16 mouse cellular contexts compared by ENCODE assay signal in genomic region chr7:112129851-112130250, GRCm38 (mm10). TPM values are rescaled to one million over a fixed set of nuclear protein-coding genes. Genes with fewer than 3 reads are reported as not detected.
A peak's percentile ranks its signal among the peaks of the same experiment; 100 is the strongest.
DNase-seq lines count a peak whose midpoint lies in the region; ATAC-seq and TF ChIP-seq lines count a peak whose summit lies in the region.
"Had no signal": no experiment of that assay in that cellular context is flagged by ENCODE, and none has a peak within 500 bp of the region (broad histone marks: within the 10 kb centered on the region; RNA-seq: fewer than 3 reads in every experiment).

No protein-coding gene starts in this region.

- ATAC-seq in heart, embryonic 15.5 days (replicated peaks; ENCODE audit: insufficient number of reproducible peaks, insufficient read depth, low FRiP score, low read depth) = no peak
- peak; percentile 73 for ATAC-seq in lung, postnatal 0 days
- no peak for ATAC-seq in liver, embryonic 11.5 days (replicated peaks; ENCODE audit: low FRiP score)
- ATAC-seq: intestine, embryonic 16.5 days had no signal

- H3K27me3 ChIP-seq in heart, embryonic 15.5 days = no peaks in the 10 kb centered on the region
- no peaks in the 10 kb centered on the region for H3K27me3 ChIP-seq in lung, postnatal 0 days (replicated peaks; ENCODE audit: insufficient read depth, low read length)
- no peaks in the 10 kb centered on the region for H3K27me3 ChIP-seq in liver, embryonic 11.5 days (replicated peaks; ENCODE audit: control insufficient read depth, insufficient read depth, low read length)
- H3K27me3 ChIP-seq: forebrain, embryonic 12.5 days; limb, embryonic 13.5 days; liver, embryonic 15.5 days had no signal

- no peak; the same call in 1 of the 2 replicates for TF ChIP-seq CTCF in lung, postnatal 0 days (IDR thresholded peaks at IDR 0.05)

- H3K9ac ChIP-seq in heart, embryonic 15.5 days = no peak overlapping the region
- H3K9ac ChIP-seq in lung, postnatal 0 days (replicated peaks; ENCODE audit: low read depth) = no peak overlapping the region
- no peak overlapping the region for H3K9ac ChIP-seq in liver, embryonic 11.5 days (ENCODE audit: low read depth, low read length)
- H3K9ac ChIP-seq: forebrain, embryonic 12.5 days; limb, embryonic 13.5 days; liver, embryonic 15.5 days had no signal

- no peak overlapping the region for H3K4me2 ChIP-seq in heart, embryonic 15.5 days
- no peak overlapping the region for H3K4me2 ChIP-seq in lung, postnatal 0 days (replicated peaks; ENCODE audit: low read depth, low read length)
- no peak overlapping the region for H3K4me2 ChIP-seq in liver, embryonic 11.5 days
- H3K4me2 ChIP-seq: forebrain, embryonic 12.5 days; limb, embryonic 13.5 days; liver, embryonic 15.5 days; midbrain, embryonic 11.5 days had no signal

- 0 out of 2 replicates have a peak overlapping the region, but pooled peaks have one; percentile 1 for H3K27ac ChIP-seq in heart, embryonic 15.5 days
- H3K27ac ChIP-seq in lung, postnatal 0 days (ENCODE audit: low read length) = no peak overlapping the region
- no peak overlapping the region for H3K27ac ChIP-seq in liver, embryonic 11.5 days (ENCODE audit: low read depth, low read length)
- H3K27ac ChIP-seq: forebrain, embryonic 12.5 days; hindbrain, embryonic 10.5 days; kidney, postnatal 0 days; limb, embryonic 13.5 days; liver, embryonic 15.5 days; macrophage had no signal

- TF ChIP-seq EP300 in lung, postnatal 0 days (IDR thresholded peaks at IDR 0.05) = no peak

- H3K36me3 ChIP-seq in heart, embryonic 15.5 days = no peaks in the 10 kb centered on the region
- no peaks in the 10 kb centered on the region for H3K36me3 ChIP-seq in lung, postnatal 0 days (ENCODE audit: insufficient read depth, low read length)
- H3K36me3 ChIP-seq in liver, embryonic 11.5 days (ENCODE audit: control insufficient read depth, insufficient read depth, low read length) = no peaks in the 10 kb centered on the region
- H3K36me3 ChIP-seq: forebrain, embryonic 12.5 days; hindbrain, embryonic 10.5 days; limb, embryonic 13.5 days; liver, embryonic 15.5 days had no signal

- DNase-seq in heart, adult 18-20 months = no peak
- DNase-seq in lung, postnatal 0 days (ENCODE audit: low spot score) = peak; percentile 68
- no peak for DNase-seq in lung, adult 18-20 months
- DNase-seq in cerebellum, adult 9-11 months = peak; percentile 66
- no peak for DNase-seq in liver, embryonic 11.5 days (ENCODE audit: low spot score)
- no peak for DNase-seq in thymus, postnatal 14 days
- DNase-seq: embryo, embryonic 11 days had no signal

- peaks cover 53% of the 10 kb centered on the region for H3K4me1 ChIP-seq in heart, embryonic 15.5 days (replicated peaks)
- no peaks in the 10 kb centered on the region for H3K4me1 ChIP-seq in lung, postnatal 0 days (ENCODE audit: insufficient read depth, low read depth, low read length)
- no peaks in the 10 kb centered on the region for H3K4me1 ChIP-seq in liver, embryonic 11.5 days (replicated peaks; ENCODE audit: control insufficient read depth, insufficient read depth, low read length)
- H3K4me1 ChIP-seq: forebrain, embryonic 12.5 days; liver, embryonic 15.5 days had no signal

- WGBS in heart, embryonic 15.5 days = 64% methylated on average over 6 of the region's 6 CpGs
- 66% methylated on average over 6 of the region's 6 CpGs for WGBS in lung, postnatal 0 days
- 78% methylated on average over 6 of the region's 6 CpGs for WGBS in liver, embryonic 11.5 days

- H3K9me3 ChIP-seq in heart, embryonic 15.5 days (replicated peaks) = no peaks in the 10 kb centered on the region
- H3K9me3 ChIP-seq in lung, postnatal 0 days (ENCODE audit: low read length) = no peaks in the 10 kb centered on the region
- no peaks in the 10 kb centered on the region for H3K9me3 ChIP-seq in liver, embryonic 11.5 days (ENCODE audit: control insufficient read depth, low read length)
- H3K9me3 ChIP-seq: forebrain, embryonic 12.5 days; hindbrain, embryonic 10.5 days; limb, embryonic 13.5 days; liver, embryonic 15.5 days had no signal

- no peak overlapping the region for H3K4me3 ChIP-seq in heart, embryonic 15.5 days
- no peak overlapping the region for H3K4me3 ChIP-seq in lung, postnatal 0 days (ENCODE audit: low read depth, low read length)
- H3K4me3 ChIP-seq in liver, embryonic 11.5 days (ENCODE audit: low read depth, low read length) = no peak overlapping the region
- H3K4me3 ChIP-seq: forebrain, embryonic 12.5 days; hindbrain, embryonic 10.5 days; limb, embryonic 13.5 days; liver, embryonic 15.5 days had no signal

RNA-seq across cellular contexts. Expression of gene Dkk3, which starts 29.0 kb away (rescaled TPM):
- 75.1 and 88.2 TPM in 2 replicates for polyA plus RNA-seq in heart, embryonic 15.5 days (2015; fragmentation: Nextera tagmentation; extraction: Ambion mirVana)
- 10 to 100 TPM; 45.6 to 47.9 TPM for total RNA-seq in heart, adult 18-20 months (2021)
- polyA plus RNA-seq in lung, postnatal 0 days (2015; fragmentation: Nextera tagmentation; extraction: Ambion mirVana) = 82.5 and 88.3 TPM in 2 replicates
- 11.0 and 12.0 TPM in 2 replicates for polyA plus RNA-seq in liver, embryonic 11.5 days (2014; fragmentation: Nextera tagmentation; extraction: Ambion mirVana)
- polyA plus RNA-seq: macrophage had no signal

Comparison
In these comparisons a context has a peak if more than half of its experiments do, and no peak if none do; other contexts are left out.
1. DNase-seq: peak in lung, postnatal 0 days (single experiment) and cerebellum, adult 9-11 months (single experiment); none in heart, adult 18-20 months (0 of 2), lung, adult 18-20 months (0 of 2), liver, embryonic 11.5 days (single experiment) and thymus, postnatal 14 days (single experiment).